Mouse (Mus musculus) cerebellum, adult 2 months (tissue): Measurements from ENCODE around the gene Acap1.

Experiments
- CTCF ChIP-seq: fragments of 200-500 bp; IDR thresholded peaks from 2 replicates; pipeline ENCODE4 v1.5.1; 2011; ENCODE audit warnings: low read depth, mild to moderate bottlenecking, control low read depth, low read length, moderate library complexity, borderline replicate concordance; ENCODE audit not compliant: insufficient read depth
- POLR2A ChIP-seq: fragments of 200-500 bp; IDR thresholded peaks from 2 replicates; pipeline ENCODE4 v1.6.1; 2011; ENCODE audit warnings: low read length, control low read depth, borderline replicate concordance; ENCODE audit not compliant: insufficient read depth

- TF ChIP-seq POLR2A, result no peak
- TF ChIP-seq CTCF, result no peak
Observed at GRCm38 (mm10) chr11:69899870-69900269, 4.5 kb upstream of the Acap1 start.
